Mouse (Mus musculus) left cerebral cortex, postnatal 14 days (tissue): ENCODE data around the gene Tomm5. TPM values are rescaled to one million over a fixed set of nuclear protein-coding genes. Genes with fewer than 3 reads are reported as not detected.
"Not testable (repeated sequence)": the region's sequence is repeated elsewhere in the genome, so short reads cannot be mapped to it uniquely, and the experiment has no call there.

Experiments
- DNase-seq, 2 experiments: peaks; one replicate each; pipeline ENCODE4 v3.0.0; 2021 to 2022; ENCODE audit warnings: low spot score in 2 of 2, mixed read lengths in 1 of 2
- intact Hi-C: fragments of 180-260 bp; cut with DNase I; formaldehyde crosslinking; loops from one replicate; pipeline ENCODE4 v1.15.1; 2025
- total RNA-seq, 2 experiments: library from RNA; stranded (reverse); gene quantifications; 2 replicates each; pipeline ENCODE4 v1.2.3; 2021

Tomm5 gene
- total RNA-seq, 2 experiments from 2014 or later: 68.3 to 76.1 TPM

DNA sequence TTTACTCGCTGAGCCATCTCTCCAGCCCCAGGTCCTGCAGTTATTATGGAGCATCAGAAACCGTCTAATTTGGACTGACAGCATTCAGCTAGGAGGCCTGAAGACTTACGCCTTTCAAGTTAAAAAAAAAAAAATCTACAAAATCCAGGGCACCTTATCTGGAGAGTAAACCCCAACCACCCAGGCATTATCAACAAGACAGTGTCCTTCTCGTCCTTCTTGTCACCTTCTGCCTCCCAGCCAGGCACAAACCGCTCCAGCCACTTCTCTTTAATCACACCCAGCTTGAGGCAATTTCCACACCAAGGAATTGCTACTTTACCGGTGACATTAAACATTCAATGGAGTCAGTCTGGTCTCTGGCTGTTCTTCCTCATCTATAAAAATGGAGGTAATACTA is 34.4 kb downstream of the Tomm5 start:
- intact Hi-C loops: no loop called here

DNA sequence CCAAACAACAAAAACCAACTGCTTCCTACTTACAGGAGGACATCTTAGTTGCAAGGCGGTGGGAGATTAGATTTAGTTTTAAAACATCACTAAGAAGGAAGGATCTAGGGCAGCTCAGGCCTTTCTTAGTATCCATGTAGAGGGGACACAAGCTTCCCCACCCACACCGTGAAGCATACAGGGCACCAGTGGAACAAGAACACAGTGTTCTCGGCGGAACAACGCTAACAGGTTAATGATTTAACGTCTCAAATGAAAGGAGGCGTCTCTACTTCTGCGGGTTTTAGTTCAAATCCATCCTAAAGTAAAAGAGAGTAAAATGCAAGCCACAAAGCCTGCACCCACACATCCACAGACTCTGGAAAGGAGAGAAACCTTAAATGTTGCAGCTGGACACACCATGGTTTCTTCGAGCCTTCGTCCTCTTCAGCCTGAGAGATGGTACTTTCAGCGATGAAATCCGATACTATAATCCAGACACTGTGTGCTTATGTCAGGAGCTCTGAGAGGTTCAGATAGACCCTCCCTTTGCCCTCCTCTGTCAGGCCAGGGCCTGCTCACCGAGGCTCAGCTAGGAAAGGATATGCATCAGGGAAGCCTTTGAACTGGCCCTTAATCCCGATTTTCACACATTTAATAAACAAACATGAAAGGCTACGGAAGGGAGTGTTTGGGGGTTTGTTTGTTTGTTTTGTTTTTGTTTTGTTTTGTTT is 35.5 kb downstream of the Tomm5 start:
- no peak for DNase-seq
- intact Hi-C loops: no loop called here

More for the DNA sequence above, 34.4 kb downstream of the Tomm5 start:
- DNase-seq: no peak

DNA sequence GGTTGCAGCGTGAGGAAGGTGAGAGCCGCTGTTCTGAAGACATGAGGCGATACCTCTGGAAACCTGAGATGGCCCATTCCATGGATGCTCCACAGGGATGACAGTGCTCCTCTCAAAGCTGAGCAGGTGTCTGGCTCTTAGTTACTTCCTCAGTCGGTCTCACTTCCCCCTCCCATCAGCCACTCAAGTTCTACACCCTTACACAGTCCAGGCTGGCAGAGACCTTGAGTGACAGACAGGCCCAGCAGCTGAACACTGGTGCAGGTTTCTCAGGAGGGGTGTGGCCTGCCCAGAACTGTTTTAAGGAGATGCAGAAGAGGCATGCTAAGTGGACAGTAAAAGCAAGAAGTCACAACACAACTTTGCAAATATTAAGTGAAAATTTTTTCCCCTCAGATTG is 40.2 kb downstream of the Tomm5 start:
- no peak for DNase-seq
- intact Hi-C loops: no loop called here

DNA sequence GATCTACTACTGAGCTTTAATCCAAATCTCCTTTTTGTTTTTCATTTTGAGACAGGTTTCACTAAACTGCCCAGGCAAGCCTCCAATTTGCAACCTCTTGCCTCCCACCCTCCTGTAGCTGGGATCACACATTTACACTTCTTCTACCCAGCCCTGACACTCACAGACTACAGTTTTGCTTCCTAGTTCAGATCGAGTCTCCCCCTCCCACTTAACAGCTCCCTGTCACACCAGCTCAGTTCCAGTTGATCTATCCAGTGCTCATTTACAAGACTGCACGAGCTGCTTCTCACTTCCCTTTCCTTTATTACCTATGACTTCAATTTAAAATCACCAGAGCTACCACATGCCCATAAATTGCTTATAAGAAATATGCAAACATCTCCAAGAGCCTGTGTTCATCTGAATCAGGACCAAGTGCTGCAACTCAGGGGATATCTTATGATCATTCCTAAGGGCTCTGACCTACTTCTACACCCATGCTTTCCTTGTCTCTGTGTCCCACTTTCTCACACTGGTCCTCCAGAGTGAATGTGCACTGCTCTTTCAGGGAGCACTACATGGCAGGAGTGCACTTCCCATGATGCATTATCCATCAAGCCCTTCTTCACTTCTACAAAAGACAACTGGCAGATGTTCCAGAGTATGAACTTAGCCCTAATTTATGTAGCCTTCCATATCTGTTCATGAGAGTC is 41.7 kb downstream of the Tomm5 start:
- intact Hi-C loops: no loop called here
- no peak for DNase-seq

DNA sequence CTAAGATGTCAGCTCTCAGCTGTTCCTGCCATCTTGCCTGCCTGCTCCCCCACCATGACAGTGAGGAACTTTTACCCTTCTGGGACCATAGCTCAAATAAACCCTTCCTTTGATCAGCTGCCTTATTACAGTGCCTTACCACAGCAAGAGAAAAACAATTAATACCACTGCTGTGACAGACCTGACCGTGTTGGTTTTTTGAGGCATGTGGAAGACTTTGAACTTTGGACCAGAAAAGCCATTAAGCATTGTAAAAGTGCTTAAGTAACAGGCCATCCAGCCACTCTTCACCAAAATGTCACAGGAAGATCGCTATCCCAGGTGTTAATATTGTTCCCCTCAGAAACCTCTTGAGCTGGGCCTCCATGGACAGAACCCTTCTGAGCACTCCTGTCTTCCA is 43.3 kb downstream of the Tomm5 start:
- DNase-seq: no peak
- intact Hi-C loops: no loop called here

DNA sequence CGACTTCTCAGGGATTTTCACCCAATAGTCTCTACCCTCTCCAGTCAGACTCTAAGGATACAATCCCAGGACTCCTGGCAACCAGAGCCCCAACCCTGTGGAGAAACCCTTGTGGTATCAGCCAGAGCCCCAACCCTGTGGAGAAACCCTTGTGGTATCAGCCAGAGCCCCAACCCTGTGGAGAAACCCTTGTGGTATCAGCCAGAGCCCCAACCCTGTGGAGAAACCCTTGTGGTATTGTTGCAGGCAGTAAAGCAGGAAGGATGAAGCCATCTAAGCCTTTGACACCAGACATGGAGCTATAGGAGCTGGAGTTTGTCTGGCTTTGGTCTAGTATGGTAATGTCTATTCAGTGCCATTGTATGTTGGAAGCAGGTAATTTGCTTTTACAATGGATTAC is 44.1 kb downstream of the Tomm5 start:
- DNase-seq, intact Hi-C loops: not testable (repeated sequence)

DNA sequence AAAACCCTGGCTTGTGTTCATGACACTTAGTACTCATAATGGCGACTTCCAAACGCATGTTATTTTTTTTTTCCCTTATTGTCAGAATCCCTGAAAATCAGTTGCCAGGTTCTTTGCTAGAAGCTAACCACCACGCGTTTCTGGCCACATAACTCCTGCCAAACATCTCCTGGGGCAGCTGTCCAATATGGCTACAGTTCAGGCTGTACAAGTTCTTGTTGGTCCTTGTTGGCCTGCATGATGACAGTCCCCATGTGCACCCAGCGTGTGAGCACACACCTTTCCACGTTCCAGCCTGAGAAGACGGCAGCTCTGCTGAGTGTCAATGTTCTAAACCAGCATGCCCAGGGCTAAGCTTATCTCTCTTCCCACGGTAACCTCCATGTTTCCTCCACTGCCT is 52.5 kb downstream of the Tomm5 start:
- intact Hi-C loops: no loop called here
- peak in 1 of 2 experiments; percentile 26 for DNase-seq

Other genes with a start within 250 kb of the Tomm5 start
- gene Grhpr, start 126.7 kb downstream of the Tomm5 start, total RNA-seq: 10 to 100 TPM; 13.7 to 17.2 TPM
- 10 to 100 TPM; 10.9 to 12.3 TPM for gene Zbtb5, start 95.7 kb downstream of the Tomm5 start, total RNA-seq
- 10 to 100 TPM; 16.1 to 17.5 TPM for gene Polr1e, start 89.5 kb downstream of the Tomm5 start, total RNA-seq
- gene Fbxo10, start 23.5 kb downstream of the Tomm5 start, total RNA-seq: 10 to 100 TPM; 35.5 to 38.4 TPM
- 10 to 100 TPM; 12.7 to 16.1 TPM for gene Frmpd1, start 76.8 kb upstream of the Tomm5 start, total RNA-seq
- 10 to 100 TPM; 11.4 to 16.9 TPM for gene Trmt10b, start 189.0 kb upstream of the Tomm5 start, total RNA-seq
- gene Dcaf10, start 234.0 kb upstream of the Tomm5 start, total RNA-seq: 10 to 100 TPM; 20.9 TPM
- 10 to 100 TPM in 1 of 2 experiments, 1 to 10 TPM in 1; 9.8 to 11.4 TPM for gene Exosc3, start 234.6 kb upstream of the Tomm5 start, total RNA-seq